Mouse (Mus musculus) subcutaneous adipose tissue, adult 2 months (tissue): ENCODE results near the gene Prl8a2. TPM values are rescaled to one million over a fixed set of nuclear protein-coding genes. Genes with fewer than 3 reads are reported as not detected.

Experiments used
- polyA plus RNA-seq: library from polyadenylated mRNA; depleted of rRNA; stranded (reverse); fragments of >200 nt; gene quantifications from 2 replicates; pipeline ENCODE4 v1.2.3, GENCODE M21; 2012; ENCODE audit warnings: low replicate concordance; rRNA removed

The Prl8a2 gene
- polyA plus RNA-seq, result not detected in 2 replicates

GRCm38 (mm10) chr13:27345373-27345772 lies at the start of gene Prl8a2:
TSS of gene Prl8a2 (plus strand) at chr13:27345673.

DNA sequence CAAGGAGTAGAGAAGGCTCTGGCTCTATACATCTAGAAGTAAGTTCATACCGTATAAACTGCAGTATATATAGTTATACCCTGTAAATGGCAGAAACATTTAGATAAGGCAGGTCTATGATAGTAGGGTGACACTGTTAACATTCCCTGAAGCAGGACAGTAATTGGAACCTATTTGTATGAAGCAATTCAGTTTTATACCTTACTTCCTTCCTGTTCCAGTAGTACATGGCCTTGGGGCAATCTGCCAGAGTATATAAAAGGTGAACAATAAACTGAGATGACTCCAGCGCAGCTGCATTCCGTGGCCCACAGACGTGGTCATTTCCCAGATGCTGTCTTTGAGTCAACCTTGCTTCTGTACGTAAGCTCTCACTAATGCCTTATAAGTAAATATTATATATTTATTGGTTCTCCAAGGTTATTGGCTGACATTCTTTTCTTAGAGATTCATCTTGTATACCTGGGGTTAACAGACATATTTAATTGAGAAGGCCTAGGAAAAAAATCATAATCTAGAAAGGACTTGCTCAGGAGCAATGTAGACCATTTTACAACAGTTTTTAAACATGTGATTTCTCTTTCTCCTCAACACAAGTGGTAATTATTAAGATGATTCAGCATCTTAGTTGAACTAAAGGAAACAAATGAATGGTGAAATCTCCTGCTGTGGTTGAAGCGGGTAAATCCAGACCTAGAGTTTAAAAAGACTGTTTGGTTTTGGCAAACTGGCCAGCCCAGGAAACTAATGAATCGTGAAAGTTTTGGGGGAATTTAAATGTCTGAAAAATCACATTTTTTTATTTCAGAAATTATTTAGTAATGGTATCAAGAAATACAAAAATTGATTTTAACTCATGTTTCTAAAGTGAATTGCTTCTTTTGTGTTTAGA lies 32.9 kb upstream of the Prl8a2 start, which contains the start of gene Prl6a1:
Gene Prl6a1, plus strand, starts transcription at position 294 of the 892 bp plus-strand sequence.

DNA sequence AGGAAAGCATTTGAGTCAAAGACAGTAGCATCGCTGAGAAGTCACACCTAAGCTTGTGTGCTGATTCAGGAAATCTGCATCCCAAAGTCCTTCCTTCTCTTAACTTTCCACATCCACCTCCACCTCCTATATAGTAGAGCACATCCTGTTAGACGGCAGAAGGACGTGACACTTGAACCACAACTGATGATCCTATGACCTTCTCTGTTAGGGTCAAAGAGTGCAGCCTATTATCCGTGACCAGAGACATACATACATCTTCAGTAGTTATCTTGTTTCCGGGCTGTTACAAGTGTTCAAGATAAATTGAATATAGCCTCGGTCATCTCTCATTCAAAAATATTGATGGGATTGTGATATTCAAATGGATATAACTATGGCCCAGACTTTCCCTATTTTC lies 45.3 kb downstream of the Prl8a2 start, which contains the start of gene Prl2b1:
Gene Prl2b1, minus strand, starts transcription at position 101 of the 400 bp plus-strand sequence.

Other genes starting within 250 kb of the Prl8a2 start
- not detected in 2 replicates for gene Prl3d2, start 224.0 kb upstream of the Prl8a2 start, polyA plus RNA-seq
- not detected in 2 replicates for gene Prl3d3, start 188.9 kb upstream of the Prl8a2 start, polyA plus RNA-seq
- not detected in 2 replicates for gene Prl3c1, start 149.0 kb upstream of the Prl8a2 start, polyA plus RNA-seq
- not detected in 2 replicates for gene Prl3b1, start 103.8 kb upstream of the Prl8a2 start, polyA plus RNA-seq
- gene Prl3a1, start 86.2 kb upstream of the Prl8a2 start, polyA plus RNA-seq, result not detected in 2 replicates
- gene Prl6a1, start 33.0 kb upstream of the Prl8a2 start, polyA plus RNA-seq, result not detected in 2 replicates
- gene Prl2b1, start 45.2 kb downstream of the Prl8a2 start, polyA plus RNA-seq, result not detected in 2 replicates
- not detected in 2 replicates for gene Prl8a6, start 93.0 kb downstream of the Prl8a2 start, polyA plus RNA-seq
- gene Prl8a8, start 167.5 kb downstream of the Prl8a2 start, polyA plus RNA-seq, result not detected in 2 replicates
- not detected in 2 replicates for gene Prl8a9, start 218.9 kb downstream of the Prl8a2 start, polyA plus RNA-seq
- gene Prl8a1, start 236.5 kb downstream of the Prl8a2 start, polyA plus RNA-seq, result not detected in 2 replicates